Mouse (Mus musculus) MEL (cell line): ENCODE data around the gene Cmpk2. TPM values are rescaled to one million over a fixed set of nuclear protein-coding genes. Genes with fewer than 3 reads are reported as not detected.

Experiments
- DNase-seq: peaks from one replicate; pipeline ENCODE4 v3.0.0; 2011; ENCODE audit warnings: low read depth, low spot score
- H3K27ac ChIP-seq: 2 replicates; pipeline ENCODE4 v1.5.1; 2012; ENCODE audit warnings: low read depth, mild to moderate bottlenecking, control low read depth, low read length, moderate library complexity; ENCODE audit not compliant: control insufficient read depth
- H3K27me3 ChIP-seq, 2 experiments: fragments of 150-350 bp in 1 of 2; sonication (generic) in 1 of 2; 2 replicates each; pipeline ENCODE4 v1.6.1; 2012; ENCODE audit warnings: low read length in 2 of 2, mild to moderate bottlenecking in 2 of 2, improper control_type of control experiment in 1 of 2, moderate library complexity in 1 of 2; ENCODE audit not compliant: insufficient read depth in 2 of 2, control insufficient read depth in 1 of 2
- H3K36me3 ChIP-seq, 2 experiments: 2 replicates each; pipeline ENCODE4 v1.6.1; 2012 to 2014; ENCODE audit warnings: low read length in 2 of 2, improper control_type of control experiment in 1 of 2, inconsistent platforms in 1 of 2, mild to moderate bottlenecking in 1 of 2; ENCODE audit not compliant: insufficient read depth in 2 of 2, control insufficient read depth in 1 of 2
- H3K4me1 ChIP-seq, 2 experiments: fragments of 150-350 bp in 1 of 2; sonication (generic) in 1 of 2; 2 replicates each; pipeline ENCODE4 v1.6.1; 2012; ENCODE audit warnings: low read length in 2 of 2, improper control_type of control experiment in 1 of 2, mild to moderate bottlenecking in 1 of 2; ENCODE audit not compliant: insufficient read depth in 2 of 2, control insufficient read depth in 1 of 2
- H3K4me3 ChIP-seq, 2 experiments: fragments of 150-350 bp in 1 of 2; sonication (generic) in 1 of 2; 2 replicates each; pipeline ENCODE4 v1.5.1; 2012; ENCODE audit warnings: low read depth in 2 of 2, low read length in 2 of 2, mild to moderate bottlenecking in 2 of 2, moderate library complexity in 2 of 2, control low read depth in 1 of 2, improper control_type of control experiment in 1 of 2; ENCODE audit not compliant: control insufficient read depth in 1 of 2, insufficient read depth in 1 of 2
- H3K79me2 ChIP-seq: 2 replicates; pipeline ENCODE4 v1.6.1; 2012; ENCODE audit warnings: mild to moderate bottlenecking, low read length, moderate library complexity; ENCODE audit not compliant: control insufficient read depth, poor library complexity, insufficient read depth
- H3K9ac ChIP-seq: 2 replicates; pipeline ENCODE4 v1.6.1; 2012; ENCODE audit warnings: low read depth, mild to moderate bottlenecking, control low read depth, low read length, moderate library complexity; ENCODE audit not compliant: control insufficient read depth, poor library complexity, severe bottlenecking
- H3K9me3 ChIP-seq: fragments of 150-350 bp; sonication (generic); replicated peaks from 2 replicates; pipeline ENCODE4 v1.6.1; 2012; ENCODE audit warnings: mild to moderate bottlenecking, low read length, improper control_type of control experiment, moderate library complexity; ENCODE audit not compliant: insufficient read depth
- BHLHE40 ChIP-seq: IDR thresholded peaks from 2 replicates; pipeline ENCODE4 v1.6.1; 2012; ENCODE audit warnings: low read depth, mild to moderate bottlenecking, inconsistent platforms, low read length, improper control_type of control experiment, borderline replicate concordance
- CTCF ChIP-seq, 3 experiments: IDR thresholded peaks in 2 of 3; conservative IDR thresholded peaks in 1 of 3; 2 replicates each; pipeline ENCODE4 v1.5.1; 2011 to 2012; ENCODE audit warnings: low read length in 3 of 3, low read depth in 2 of 3, mild to moderate bottlenecking in 2 of 3, improper control_type of control experiment in 1 of 3, inconsistent platforms in 1 of 3, mixed read lengths in 1 of 3, moderate library complexity in 1 of 3; ENCODE audit not compliant: control insufficient read depth in 1 of 3, insufficient read depth in 1 of 3, poor library complexity in 1 of 3, severe bottlenecking in 1 of 3
- E2F4 ChIP-seq: IDR thresholded peaks from 2 replicates; pipeline ENCODE4 v1.6.1; 2011; ENCODE audit warnings: low read depth, low read length, improper control_type of control experiment, borderline replicate concordance
- ETS1 ChIP-seq: IDR thresholded peaks from 2 replicates; pipeline ENCODE4 v1.6.1; 2012; ENCODE audit warnings: low read depth, mild to moderate bottlenecking, inconsistent platforms, low read length, improper control_type of control experiment, moderate library complexity
- GATA1 ChIP-seq: IDR thresholded peaks from 2 replicates; pipeline ENCODE4 v1.6.1; 2011; ENCODE audit warnings: low read depth, low read length, improper control_type of control experiment
- JUND ChIP-seq: IDR thresholded peaks from 2 replicates; pipeline ENCODE4 v1.6.1; 2011; ENCODE audit warnings: low read depth, mild to moderate bottlenecking, improper control_type of control experiment, low read length
- MAX ChIP-seq: IDR thresholded peaks from 2 replicates; pipeline ENCODE4 v1.6.1; 2011; ENCODE audit warnings: low read length, improper control_type of control experiment
- MAZ ChIP-seq: IDR thresholded peaks from 2 replicates; pipeline ENCODE4 v1.6.1; 2012; ENCODE audit warnings: low read depth, mild to moderate bottlenecking, inconsistent platforms, low read length, improper control_type of control experiment
- MEF2A ChIP-seq: IDR thresholded peaks from 2 replicates; pipeline ENCODE4 v1.6.1; 2014; ENCODE audit warnings: low read depth, mild to moderate bottlenecking, inconsistent platforms, low read length, improper control_type of control experiment; ENCODE audit not compliant: poor library complexity, insufficient replicate concordance, severe bottlenecking; ENCODE audit errors: extremely low read depth
- MXI1 ChIP-seq: IDR thresholded peaks from 2 replicates; pipeline ENCODE4 v1.6.1; 2011; ENCODE audit warnings: mild to moderate bottlenecking, low read depth, low read length, improper control_type of control experiment
- MYC ChIP-seq: IDR thresholded peaks from 2 replicates; pipeline ENCODE4 v1.6.1; 2011; ENCODE audit warnings: low read depth, mild to moderate bottlenecking, low read length, improper control_type of control experiment, moderate library complexity
- NRF1 ChIP-seq: IDR thresholded peaks from 2 replicates; pipeline ENCODE4 v1.6.1; 2014; ENCODE audit warnings: low read depth, mild to moderate bottlenecking, inconsistent platforms, low read length, improper control_type of control experiment, moderate library complexity; ENCODE audit not compliant: poor library complexity, insufficient read depth, severe bottlenecking
- POLR2AphosphoS2 ChIP-seq: IDR thresholded peaks from 2 replicates; pipeline ENCODE4 v1.6.1; 2011; ENCODE audit warnings: low read length, improper control_type of control experiment
- POLR2AphosphoS5 ChIP-seq: IDR thresholded peaks from 2 replicates; pipeline ENCODE4 v1.6.1; 2012; ENCODE audit warnings: low read depth, borderline replicate concordance, mild to moderate bottlenecking, inconsistent platforms, low read length, moderate library complexity, mixed read lengths
- RAD21 ChIP-seq: IDR thresholded peaks from 2 replicates; pipeline ENCODE4 v1.6.1; 2011; ENCODE audit warnings: mild to moderate bottlenecking, low read depth, low read length, improper control_type of control experiment
- RCOR1 ChIP-seq: IDR thresholded peaks from 2 replicates; pipeline ENCODE4 v1.6.1; 2012; ENCODE audit warnings: low read depth, mild to moderate bottlenecking, inconsistent platforms, low read length, improper control_type of control experiment
- SIN3A ChIP-seq: IDR thresholded peaks from 2 replicates; pipeline ENCODE4 v1.6.1; 2012; ENCODE audit warnings: low read length, improper control_type of control experiment, inconsistent platforms
- TBP ChIP-seq: IDR thresholded peaks from 2 replicates; pipeline ENCODE4 v1.8.0; 2011; ENCODE audit warnings: low read depth, low read length, improper control_type of control experiment
- ZC3H11A ChIP-seq: IDR thresholded peaks from 2 replicates; pipeline ENCODE4 v1.6.1; 2012; ENCODE audit warnings: low read depth, mild to moderate bottlenecking, inconsistent platforms, low read length, improper control_type of control experiment
- ZMIZ1 ChIP-seq: IDR thresholded peaks from 2 replicates; pipeline ENCODE4 v1.6.1; 2012; ENCODE audit warnings: low read depth, mild to moderate bottlenecking, inconsistent platforms, low read length, improper control_type of control experiment, moderate library complexity
- polyA plus RNA-seq, 2 experiments: library from polyadenylated mRNA; stranded (reverse) in 1 of 2; unstranded in 1 of 2; fragments of >175 nt in 1 of 2; fragments of >200 nt in 1 of 2; gene quantifications; 2 replicates each; pipeline versions ENCODE4 v1.2.1 to v1.2.4; 2012; ENCODE audit warnings: low replicate concordance in 2 of 2, low read depth in 1 of 2; ENCODE audit not compliant: insufficient read length in 2 of 2, insufficient read depth in 1 of 2, missing spikeins in 1 of 2
- total RNA-seq: library from RNA; depleted of rRNA; stranded (reverse); fragments of 300-350 nt; gene quantifications from 2 replicates; pipeline ENCODE4 v1.2.3, GENCODE M21; 2012

Gene Cmpk2
- total and polyA plus RNA-seq, 3 experiments = 0.89 to 3.0 TPM; not detected in 1

- no peak for DNase-seq
- Histone ChIP-seq H3K4me1 (no peaks in the 10 kb centered on the region; a peak in 1 of 4 replicates), H3K9ac (no peak overlapping the region), H3K4me3 (no peak overlapping the region), H3K79me2 (no peaks in the 10 kb centered on the region), H3K27ac (no peak overlapping the region), H3K36me3 (no peaks in the 10 kb centered on the region), H3K9me3 (no peaks in the 10 kb centered on the region), H3K27me3 (no peaks in the 10 kb centered on the region)
- no peak for TF ChIP-seq MEF2A
- no peak for TF ChIP-seq MXI1
- no peak for TF ChIP-seq ZC3H11A
- no peak for TF ChIP-seq E2F4
- no peak for TF ChIP-seq BHLHE40
- TF ChIP-seq POLR2AphosphoS2 = no peak
- no peak for TF ChIP-seq JUND
- TF ChIP-seq MYC = no peak
- TF ChIP-seq RCOR1 = no peak
- no peak for TF ChIP-seq ZMIZ1
- no peak for TF ChIP-seq MAZ
- TF ChIP-seq MAX = no peak
- no peak for TF ChIP-seq CTCF (IDR thresholded peaks at IDR 0.05 in 2 of 3, conservative IDR thresholded peaks at IDR 0.05 in 1 of 3; ENCODE audit: control insufficient read depth in 1 of 3, insufficient read depth in 1 of 3, low read depth in 2 of 3, low read length in 3 of 3, poor library complexity in 1 of 3, severe bottlenecking in 1 of 3)
- no peak for TF ChIP-seq POLR2AphosphoS5
- no peak for TF ChIP-seq RAD21
- no peak for TF ChIP-seq SIN3A
- TF ChIP-seq ETS1 = no peak
Observed at GRCm38 (mm10) chr12:26446377-26447045, 22.5 kb upstream of the Cmpk2 start.

- H3K27me3 ChIP-seq = no peaks in the 10 kb centered on the region
- no peaks in the 10 kb centered on the region for H3K79me2 ChIP-seq
- no peaks in the 10 kb centered on the region for H3K9me3 ChIP-seq
- DNase-seq = no peak
- H3K4me1 ChIP-seq = no peaks in the 10 kb centered on the region; a peak in 1 of 4 replicates
- H3K36me3 ChIP-seq = no peaks in the 10 kb centered on the region
- no peak for TF ChIP-seq TBP
- TF ChIP-seq NRF1 = no peak
- no peak for TF ChIP-seq ETS1
- TF ChIP-seq GATA1 = no peak
- no peak for TF ChIP-seq E2F4
- no peak overlapping the region for H3K27ac ChIP-seq
- H3K9ac ChIP-seq = no peak overlapping the region
- no peak overlapping the region for H3K4me3 ChIP-seq
Observed at GRCm38 (mm10) chr12:26449483-26449882, 19.5 kb upstream of the Cmpk2 start.
